Mouse (Mus musculus): ENCODE measurements around the gene Zfp385b. TPM values are rescaled to one million over a fixed set of nuclear protein-coding genes. Genes with fewer than 3 reads are reported as not detected.

Zfp385b gene
- polyA plus RNA-seq, 1 experiment from 2014 or later = 3.8 TPM

DNA sequence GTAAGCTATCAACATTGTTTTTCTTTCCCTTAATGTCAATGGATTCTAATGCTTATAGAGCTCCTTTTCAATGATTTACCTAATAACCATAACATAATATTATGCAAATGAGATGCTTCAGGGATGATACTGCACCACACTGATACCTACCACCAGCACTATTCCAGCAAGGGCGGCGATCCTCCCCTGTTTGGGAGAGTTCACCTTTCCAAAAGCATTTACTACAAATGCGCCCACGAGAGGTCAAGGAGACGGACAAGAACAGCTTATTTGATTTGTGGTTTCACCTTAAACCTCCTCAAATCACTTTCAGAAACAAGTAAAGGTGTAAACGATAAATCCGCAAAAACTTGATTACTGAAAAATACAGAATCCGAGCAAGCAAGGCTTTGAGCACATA lies 4.5 kb downstream of the Zfp385b start:
- Histone ChIP-seq H3K4me2 (replicated peaks) (no peak overlapping the region), H3K36me3 (no peaks in the 10 kb centered on the region), H3K9ac (no peak overlapping the region), H3K27ac (no peak overlapping the region), H3K9me3 (replicated peaks) (no peaks in the 10 kb centered on the region), H3K27me3 (peaks cover 31% of the 10 kb centered on the region), H3K4me3 (no peak overlapping the region), H3K4me1 (peaks cover 8% of the 10 kb centered on the region)
- no peak for ATAC-seq (ENCODE audit: low FRiP score)
- 85% methylated on average over 8 of the region's 8 CpGs for WGBS

DNA sequence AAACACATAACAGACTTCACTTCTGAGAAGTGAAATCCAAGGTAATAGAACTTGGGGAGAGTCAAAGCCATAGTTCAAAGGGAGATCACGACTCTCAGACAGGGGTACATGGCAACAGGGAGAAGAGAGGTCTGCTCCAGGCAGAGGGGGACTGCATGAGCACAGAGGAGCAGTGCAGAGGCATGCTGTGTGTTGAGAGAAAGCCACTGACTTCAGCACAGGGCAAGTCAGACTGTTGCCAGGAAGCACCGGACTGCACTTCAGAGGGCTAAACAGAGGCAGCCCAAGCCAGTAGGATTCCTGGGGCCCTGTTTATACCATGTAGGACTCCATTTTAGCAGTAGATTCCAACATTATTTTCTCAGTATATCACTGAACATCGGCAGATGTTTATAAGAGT lies 6.4 kb downstream of the Zfp385b start:
- WGBS = 76% methylated on average over 3 of the region's 3 CpGs
- Histone ChIP-seq H3K4me2 (replicated peaks) (no peak overlapping the region), H3K27ac (no peak overlapping the region), H3K4me1 (peaks cover 8% of the 10 kb centered on the region), H3K4me3 (no peak overlapping the region), H3K27me3 (peaks cover 23% of the 10 kb centered on the region), H3K36me3 (no peaks in the 10 kb centered on the region), H3K9me3 (replicated peaks) (no peaks in the 10 kb centered on the region), H3K9ac (no peak overlapping the region)
- ATAC-seq (ENCODE audit: low FRiP score) = no peak

DNA sequence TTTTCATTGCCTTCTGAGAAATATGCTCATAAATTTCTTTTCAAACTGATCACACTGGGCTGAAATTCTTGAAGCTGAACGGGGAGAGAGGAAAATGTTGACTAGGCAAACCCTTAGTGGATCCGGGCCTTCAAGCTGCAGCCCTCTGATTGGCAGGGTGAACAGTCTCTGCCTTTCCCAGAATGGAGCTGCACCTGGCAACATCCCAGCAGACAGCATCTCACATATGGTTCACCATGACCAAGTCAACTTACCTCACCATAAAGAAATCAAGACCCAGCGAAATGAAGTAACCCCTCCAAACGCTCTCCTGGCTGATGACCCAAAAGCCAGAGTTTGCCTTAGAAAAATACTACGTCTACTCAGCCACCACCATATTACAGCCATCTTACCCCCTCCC lies 8.7 kb downstream of the Zfp385b start:
- WGBS = 94% methylated on average over 5 of the region's 5 CpGs
- Histone ChIP-seq H3K27ac (no peak overlapping the region), H3K9me3 (replicated peaks) (no peaks in the 10 kb centered on the region), H3K27me3 (peaks cover 7% of the 10 kb centered on the region), H3K4me1 (peaks cover under 1% of the 10 kb centered on the region; the same call in 1 of the 2 replicates), H3K4me3 (no peak overlapping the region), H3K4me2 (replicated peaks) (no peak overlapping the region), H3K9ac (no peak overlapping the region), H3K36me3 (no peaks in the 10 kb centered on the region)
- ATAC-seq (ENCODE audit: low FRiP score) = no peak

DNA sequence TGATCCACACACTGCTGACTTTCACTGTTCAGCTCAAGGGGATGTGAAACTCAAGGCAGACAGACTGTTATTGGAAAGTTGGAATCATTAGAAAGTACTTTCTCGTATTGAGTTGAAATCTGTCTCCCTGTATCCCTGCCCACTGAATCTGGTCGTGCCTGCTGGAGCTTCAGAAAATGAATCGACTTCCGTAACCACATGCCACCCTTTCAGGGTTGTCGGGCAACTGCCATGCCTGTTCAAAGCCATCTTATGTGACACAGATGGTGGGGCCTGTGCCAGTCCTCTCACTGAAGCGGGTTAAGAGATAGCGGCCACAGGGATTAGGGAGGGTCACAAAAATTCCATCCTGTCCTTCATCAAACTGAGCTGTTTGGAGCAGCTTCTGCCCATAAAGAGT lies 14.7 kb downstream of the Zfp385b start:
- WGBS = 86% methylated on average over 7 of the region's 7 CpGs
- H3K27me3 ChIP-seq = no peaks in the 10 kb centered on the region
- H3K4me2 ChIP-seq (replicated peaks) = no peak overlapping the region
- no peaks in the 10 kb centered on the region for H3K4me1 ChIP-seq
- no peak for ATAC-seq (ENCODE audit: low FRiP score)
- no peaks in the 10 kb centered on the region for H3K36me3 ChIP-seq
- H3K4me3 ChIP-seq = no peak overlapping the region
- no peak overlapping the region for H3K27ac ChIP-seq
- H3K9ac ChIP-seq = no peak overlapping the region
- H3K9me3 ChIP-seq (replicated peaks) = no peaks in the 10 kb centered on the region

DNA sequence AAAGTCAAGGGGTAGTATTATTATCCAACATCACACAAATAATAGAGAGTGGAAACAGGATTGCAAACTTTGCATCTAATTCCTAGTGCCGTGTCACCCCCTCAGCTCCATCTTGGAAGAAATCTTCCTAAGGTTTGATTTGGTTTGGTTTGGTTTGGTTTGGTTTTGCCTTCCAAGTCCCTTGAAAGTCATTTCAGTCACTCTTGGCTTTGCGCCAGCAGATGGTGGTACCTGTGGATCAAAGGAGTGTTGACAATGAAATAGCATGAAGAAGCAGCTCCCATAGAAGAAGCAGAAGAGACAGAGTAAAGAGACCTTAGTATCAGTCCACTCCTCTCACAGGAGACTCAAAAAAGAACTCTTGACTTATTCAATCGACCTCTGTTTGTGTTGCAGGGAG lies 17.1 kb downstream of the Zfp385b start:
- H3K27ac ChIP-seq = no peak overlapping the region
- no peaks in the 10 kb centered on the region for H3K9me3 ChIP-seq (replicated peaks)
- no peak overlapping the region for H3K9ac ChIP-seq
- ATAC-seq (ENCODE audit: low FRiP score) = no peak
- no peaks in the 10 kb centered on the region for H3K36me3 ChIP-seq
- WGBS = 87% methylated on average over 3 of the region's 3 CpGs
- no peak overlapping the region for H3K4me2 ChIP-seq (replicated peaks)
- H3K4me3 ChIP-seq = no peak overlapping the region
- H3K4me1 ChIP-seq = no peaks in the 10 kb centered on the region
- H3K27me3 ChIP-seq = no peaks in the 10 kb centered on the region

DNA sequence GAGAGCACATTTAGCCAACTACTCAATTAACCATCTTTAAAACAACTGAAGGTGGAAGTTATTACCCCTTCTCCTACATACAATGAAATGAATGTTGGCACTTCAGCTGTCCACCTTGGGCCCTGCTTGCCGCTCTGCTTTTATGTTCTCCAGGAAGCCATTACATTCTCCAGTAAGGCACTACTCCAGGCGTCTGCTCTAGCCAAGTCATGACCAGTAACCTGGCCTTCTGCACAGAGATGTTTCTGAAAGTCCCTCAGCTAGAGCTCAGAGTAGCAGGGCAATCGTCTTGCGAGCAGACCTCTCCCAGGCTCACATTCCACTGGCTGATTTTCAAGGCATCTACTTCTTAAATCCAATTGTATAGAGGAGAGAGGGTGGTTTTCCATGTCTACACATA lies 18.0 kb downstream of the Zfp385b start:
- ATAC-seq (ENCODE audit: low FRiP score) = no peak
- Histone ChIP-seq H3K4me1 (no peaks in the 10 kb centered on the region), H3K36me3 (no peaks in the 10 kb centered on the region), H3K9ac (no peak overlapping the region), H3K4me2 (replicated peaks) (no peak overlapping the region), H3K27me3 (no peaks in the 10 kb centered on the region), H3K27ac (no peak overlapping the region), H3K4me3 (no peak overlapping the region), H3K9me3 (replicated peaks) (no peaks in the 10 kb centered on the region)
- 90% methylated on average over 4 of the region's 4 CpGs for WGBS

DNA sequence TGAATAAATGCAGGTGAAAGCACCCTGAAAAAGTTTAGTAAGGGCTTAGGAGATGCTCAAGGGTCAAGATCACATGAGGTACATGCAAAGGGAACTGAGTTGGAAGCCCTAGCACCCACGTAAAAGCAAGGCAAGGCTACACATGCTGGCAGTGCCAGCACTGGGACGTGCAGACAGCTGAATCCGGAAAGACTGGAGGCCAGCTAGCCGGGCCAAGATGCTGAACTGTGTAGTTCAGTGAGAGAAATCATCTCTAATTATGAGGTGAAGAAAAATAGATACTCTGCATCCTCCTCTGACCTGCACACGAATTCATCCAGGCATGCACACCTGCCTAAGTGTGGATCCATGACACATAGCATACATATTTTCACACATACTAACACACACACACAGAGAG lies 18.4 kb downstream of the Zfp385b start:
- no peak for ATAC-seq (ENCODE audit: low FRiP score)
- H3K9me3 ChIP-seq (replicated peaks) = no peaks in the 10 kb centered on the region
- no peaks in the 10 kb centered on the region for H3K27me3 ChIP-seq
- no peaks in the 10 kb centered on the region for H3K4me1 ChIP-seq
- H3K4me3 ChIP-seq = no peak overlapping the region
- no peak overlapping the region for H3K4me2 ChIP-seq (replicated peaks)
- H3K9ac ChIP-seq = no peak overlapping the region
- no peak overlapping the region for H3K27ac ChIP-seq
- 79% methylated on average over 5 of the region's 5 CpGs for WGBS
- H3K36me3 ChIP-seq = no peaks in the 10 kb centered on the region

DNA sequence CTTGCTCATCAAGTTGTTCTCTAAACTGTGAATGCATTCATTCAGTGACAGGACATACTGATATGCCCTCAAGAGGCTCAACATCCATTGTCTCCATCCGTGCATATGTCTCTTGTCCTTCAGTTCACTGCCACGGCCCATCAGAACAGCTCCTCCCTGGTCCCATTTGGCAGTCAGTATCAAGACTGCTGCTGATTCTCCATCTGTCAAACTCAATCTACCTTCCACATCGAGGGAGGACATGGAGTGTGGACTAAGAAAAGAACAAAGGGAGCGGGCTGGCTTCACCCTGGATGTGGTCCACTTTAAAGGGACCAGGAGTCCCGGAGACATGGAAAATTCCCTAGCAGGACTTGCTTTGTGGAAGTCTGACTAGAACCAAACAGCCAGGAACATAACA lies 22.2 kb downstream of the Zfp385b start:
- ATAC-seq (ENCODE audit: low FRiP score) = no peak
- no peak overlapping the region for H3K9ac ChIP-seq
- WGBS = 74% methylated on average over 5 of the region's 5 CpGs
- no peak overlapping the region for H3K27ac ChIP-seq
- H3K4me3 ChIP-seq = no peak overlapping the region
- no peaks in the 10 kb centered on the region for H3K4me1 ChIP-seq
- H3K4me2 ChIP-seq (replicated peaks) = no peak overlapping the region
- no peaks in the 10 kb centered on the region for H3K9me3 ChIP-seq (replicated peaks)
- no peaks in the 10 kb centered on the region for H3K27me3 ChIP-seq
- no peaks in the 10 kb centered on the region for H3K36me3 ChIP-seq

DNA sequence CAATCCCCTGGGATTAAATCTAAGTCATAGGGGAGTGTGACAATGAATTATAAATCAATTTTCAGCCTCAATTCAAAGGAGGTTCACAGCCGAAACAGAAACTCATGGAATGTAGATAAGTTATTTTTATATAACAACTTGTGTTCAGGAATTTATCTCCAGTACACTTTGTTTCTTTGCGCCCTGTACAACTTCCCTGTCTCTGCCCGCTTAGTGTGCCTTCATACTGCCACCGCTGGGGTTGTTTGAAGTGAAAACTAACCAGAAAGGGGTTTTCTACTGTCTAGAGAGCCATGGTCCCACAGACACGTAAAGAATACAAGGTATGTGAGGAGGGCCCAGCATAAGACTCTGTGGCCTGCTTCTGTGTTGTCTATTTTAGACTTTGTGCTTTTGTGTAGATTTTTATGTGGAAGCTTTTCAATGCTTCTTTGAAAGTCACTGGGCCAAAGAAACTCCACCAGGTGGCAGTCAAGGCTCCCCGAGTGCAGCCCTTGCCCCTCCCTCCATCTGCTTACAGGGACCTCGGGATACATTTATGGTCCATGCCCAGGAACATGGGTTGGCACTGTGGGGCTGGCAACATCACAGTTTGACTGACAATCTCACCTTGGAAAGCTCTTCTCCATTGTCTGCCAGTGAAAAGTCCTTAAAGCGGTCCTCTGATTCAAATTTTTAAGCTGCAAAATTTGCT lies 23.4 kb downstream of the Zfp385b start:
- Histone ChIP-seq H3K27ac (no peak overlapping the region), H3K36me3 (no peaks in the 10 kb centered on the region), H3K9me3 (replicated peaks) (no peaks in the 10 kb centered on the region), H3K4me3 (no peak overlapping the region), H3K27me3 (no peaks in the 10 kb centered on the region), H3K4me1 (no peaks in the 10 kb centered on the region), H3K9ac (no peak overlapping the region), H3K4me2 (replicated peaks) (no peak overlapping the region)
- 68% methylated on average over 8 of the region's 8 CpGs for WGBS
- ATAC-seq (ENCODE audit: low FRiP score) = no peak

DNA sequence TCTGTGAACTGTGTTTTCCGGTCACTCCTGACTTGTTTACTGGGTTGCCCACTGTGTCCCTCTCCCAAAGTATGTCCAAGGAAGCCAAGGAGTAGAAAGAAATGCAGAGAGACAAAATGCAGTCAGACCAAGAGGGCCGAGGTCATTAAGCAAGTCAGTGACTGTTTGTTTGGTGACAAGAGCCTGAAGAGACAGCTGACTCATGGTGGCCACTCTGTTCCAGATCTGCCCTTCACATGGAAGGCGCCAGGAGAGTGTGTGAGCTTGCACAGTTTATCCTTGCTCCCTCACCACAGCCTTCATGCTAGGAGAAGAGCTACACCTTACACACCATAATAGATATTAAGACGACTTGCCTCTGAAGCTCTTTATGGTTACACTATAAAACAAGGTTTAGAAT lies 28.6 kb downstream of the Zfp385b start:
- no peak for ATAC-seq (ENCODE audit: low FRiP score)
- H3K36me3 ChIP-seq = no peaks in the 10 kb centered on the region
- H3K9me3 ChIP-seq (replicated peaks) = no peaks in the 10 kb centered on the region
- H3K4me3 ChIP-seq = no peak overlapping the region
- H3K4me1 ChIP-seq = no peaks in the 10 kb centered on the region
- H3K9ac ChIP-seq = no peak overlapping the region
- WGBS = 78% methylated on average over 4 of the region's 4 CpGs
- H3K4me2 ChIP-seq (replicated peaks) = no peak overlapping the region
- no peaks in the 10 kb centered on the region for H3K27me3 ChIP-seq
- no peak overlapping the region for H3K27ac ChIP-seq

DNA sequence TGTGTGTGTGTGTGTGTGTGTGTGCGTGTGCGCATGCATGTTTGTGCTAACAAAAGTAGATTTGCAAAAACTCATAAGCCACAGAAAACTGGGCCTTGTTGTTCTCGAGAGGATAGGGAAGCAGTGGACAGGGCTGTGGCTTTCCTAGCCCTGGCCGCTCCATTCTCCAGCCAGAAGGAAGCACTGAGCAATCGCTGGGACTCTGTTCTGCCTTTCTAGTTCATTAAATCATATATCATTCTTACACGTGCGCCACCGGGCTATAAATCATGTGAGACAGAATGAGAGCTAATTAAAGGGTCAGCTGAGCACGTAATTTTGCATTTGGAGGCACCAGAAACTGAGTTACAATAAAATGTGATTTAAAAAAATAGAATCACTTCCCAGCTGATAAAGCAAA lies 29.1 kb downstream of the Zfp385b start:
- Histone ChIP-seq H3K4me3 (no peak overlapping the region), H3K27me3 (no peaks in the 10 kb centered on the region), H3K4me2 (replicated peaks) (no peak overlapping the region), H3K4me1 (no peaks in the 10 kb centered on the region), H3K36me3 (no peaks in the 10 kb centered on the region), H3K9ac (no peak overlapping the region), H3K27ac (no peak overlapping the region), H3K9me3 (replicated peaks) (no peaks in the 10 kb centered on the region)
- ATAC-seq (ENCODE audit: low FRiP score) = no peak
- 70% methylated on average over 9 of the region's 9 CpGs for WGBS

DNA sequence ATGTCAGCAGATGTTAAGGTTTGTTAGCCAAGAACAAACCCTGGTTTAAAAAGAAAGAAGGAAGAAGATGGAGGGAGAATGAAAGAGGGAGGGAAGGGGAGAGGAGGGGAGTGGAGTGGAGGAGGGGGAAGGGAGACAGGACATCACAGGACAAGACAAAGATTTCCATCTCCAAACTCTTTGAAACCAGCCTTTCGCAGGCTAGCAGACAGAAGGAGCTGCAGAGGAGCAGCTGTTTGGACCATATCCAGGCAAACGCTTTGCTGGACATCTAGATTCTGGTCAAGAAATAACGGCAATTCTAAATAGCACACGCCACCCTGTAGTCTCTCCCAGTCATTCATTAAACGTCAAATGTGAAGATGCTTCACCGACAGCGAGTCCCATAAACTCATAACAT lies 38.0 kb downstream of the Zfp385b start:
- Histone ChIP-seq H3K9me3 (replicated peaks) (no peaks in the 10 kb centered on the region), H3K4me1 (no peaks in the 10 kb centered on the region), H3K9ac (no peak overlapping the region), H3K27me3 (no peaks in the 10 kb centered on the region), H3K36me3 (no peaks in the 10 kb centered on the region), H3K4me3 (no peak overlapping the region), H3K27ac (no peak overlapping the region), H3K4me2 (replicated peaks) (no peak overlapping the region)
- 91% methylated on average over 7 of the region's 7 CpGs for WGBS
- ATAC-seq (ENCODE audit: low FRiP score) = no peak

DNA sequence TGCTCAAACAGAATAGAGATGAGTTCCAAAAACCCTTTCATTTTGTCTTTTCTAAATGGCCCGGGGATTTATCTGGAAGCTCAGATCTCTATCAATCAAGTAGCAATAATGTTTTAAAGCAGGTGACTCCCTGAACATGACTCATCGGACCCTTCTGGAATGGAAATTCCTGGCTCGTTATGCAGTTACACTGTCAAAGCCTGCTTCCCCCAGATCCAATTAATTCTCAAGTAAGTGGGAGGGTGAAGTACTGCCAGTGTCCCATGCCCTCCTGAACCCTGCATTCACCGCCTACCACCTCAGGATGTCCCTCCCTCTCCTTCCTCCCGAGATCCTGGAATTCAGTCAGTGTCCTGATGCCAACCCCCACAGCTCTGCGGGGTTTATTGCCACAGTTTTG lies 41.7 kb downstream of the Zfp385b start:
- no peak overlapping the region for H3K4me3 ChIP-seq
- H3K4me2 ChIP-seq (replicated peaks) = no peak overlapping the region
- ATAC-seq (ENCODE audit: low FRiP score) = no peak
- no peak overlapping the region for H3K9ac ChIP-seq
- WGBS = 41% methylated on average over 6 of the region's 6 CpGs
- H3K9me3 ChIP-seq (replicated peaks) = no peaks in the 10 kb centered on the region
- no peaks in the 10 kb centered on the region for H3K4me1 ChIP-seq
- H3K27me3 ChIP-seq = no peaks in the 10 kb centered on the region
- H3K27ac ChIP-seq = no peak overlapping the region
- H3K36me3 ChIP-seq = no peaks in the 10 kb centered on the region
